Mouse (Mus musculus) B cell, adult 2 months (primary cell): ENCODE data around the gene Ccpg1.

Experiments
- DNase-seq, 2 experiments: peaks; one replicate each; pipeline ENCODE4 v3.0.0; 2022

The Ccpg1 gene

GRCm38 (mm10) chr9:72985250-72986220, at the start of gene Ccpg1, which contains the start of gene Ccpg1os:
Ccpg1 (plus strand) TSS chr9:72985429.
Ccpg1os (minus strand) TSS chr9:72985382.
- DNase-seq, result peak; percentile 95

GRCm38 (mm10) chr9:72936301-72936700, 48.9 kb upstream of the Ccpg1 start:
- no peak for DNase-seq

- peak in 1 of 2 experiments; percentile 26 for DNase-seq
These were observed 41.8 kb upstream of the Ccpg1 start for GRCm38 (mm10) chr9:72943424-72943823.

- DNase-seq, result no peak
These were observed 40.9 kb upstream of the Ccpg1 start for GRCm38 (mm10) chr9:72944286-72944685.

GRCm38 (mm10) chr9:72947010-72947409, 38.2 kb upstream of the Ccpg1 start:
- no peak for DNase-seq

GRCm38 (mm10) chr9:72949572-72949971, 35.7 kb upstream of the Ccpg1 start:
- no peak for DNase-seq

GRCm38 (mm10) chr9:72954746-72955145, 30.5 kb upstream of the Ccpg1 start:
- DNase-seq, result peak; percentile 43 to 53

GRCm38 (mm10) chr9:72955546-72955945, 29.7 kb upstream of the Ccpg1 start:
- peak; percentile 70 to 74 for DNase-seq

- peak; percentile 84 to 86 for DNase-seq
These were observed 26.4 kb upstream of the Ccpg1 start, which contains the start of the genes Dyx1c1 and Gm44503 for GRCm38 (mm10) chr9:72958521-72959450. Dyx1c1 (plus strand) TSS chr9:72958785. Gm44503 (plus strand) TSS chr9:72958852.

GRCm38 (mm10) chr9:72961346-72961745, 23.9 kb upstream of the Ccpg1 start:
- no peak for DNase-seq

GRCm38 (mm10) chr9:72961959-72962358, 23.3 kb upstream of the Ccpg1 start:
- DNase-seq, result peak; percentile 38 to 51

- peak; percentile 50 to 57 for DNase-seq
These were observed 16.7 kb upstream of the Ccpg1 start for GRCm38 (mm10) chr9:72968349-72969061.

GRCm38 (mm10) chr9:72969874-72970273, 15.4 kb upstream of the Ccpg1 start:
- peak; percentile 31 to 39 for DNase-seq

- DNase-seq, result no peak
These were observed 12.8 kb upstream of the Ccpg1 start for GRCm38 (mm10) chr9:72972435-72972834.

GRCm38 (mm10) chr9:72972984-72973383, 12.2 kb upstream of the Ccpg1 start:
- no peak for DNase-seq

- no peak for DNase-seq
These were observed 10.5 kb upstream of the Ccpg1 start for GRCm38 (mm10) chr9:72974734-72975133.

- DNase-seq, result no peak
These were observed 10.0 kb upstream of the Ccpg1 start for GRCm38 (mm10) chr9:72975242-72975641.

GRCm38 (mm10) chr9:72983066-72983465, 2.2 kb upstream of the Ccpg1 start:
- DNase-seq, result no peak

- DNase-seq, result no peak
These were observed 2.5 kb downstream of the Ccpg1 start for GRCm38 (mm10) chr9:72987703-72988102.

GRCm38 (mm10) chr9:72988706-72989105, 3.5 kb downstream of the Ccpg1 start:
- no peak for DNase-seq

GRCm38 (mm10) chr9:72991420-72991819, 6.2 kb downstream of the Ccpg1 start:
- DNase-seq, result no peak

GRCm38 (mm10) chr9:72992576-72992975, 7.3 kb downstream of the Ccpg1 start:
- DNase-seq, result no peak
